Mouse (Mus musculus) heart, embryonic 16.5 days (tissue): ENCODE results near the gene Piezo1. TPM values are rescaled to one million over a fixed set of nuclear protein-coding genes. Genes with fewer than 3 reads are reported as not detected.
A peak's percentile ranks its signal among the peaks of the same experiment; 100 is the strongest.

Source experiments
- ATAC-seq: fragments of 200-750 bp; cut with Nextera tagmentation; replicated peaks from 2 replicates; pipeline ENCODE4 v1.8.0; 2017; ENCODE audit warnings: moderate number of reproducible peaks; ENCODE audit not compliant: insufficient read depth, low FRiP score; ENCODE audit errors: extremely low read depth
- H3K27ac ChIP-seq: fragments of 300-500 bp; sonication (generic); 2 replicates; pipeline ENCODE4 v1.5.1; 2014; ENCODE audit warnings: mild to moderate bottlenecking, low read length, control low read depth, moderate library complexity
- H3K27me3 ChIP-seq: fragments of 300-500 bp; sonication (generic); 2 replicates; pipeline ENCODE4 v1.6.1; 2014; ENCODE audit warnings: low read length, mixed read lengths; ENCODE audit not compliant: control insufficient read depth, insufficient read depth
- H3K36me3 ChIP-seq: fragments of 300-500 bp; sonication (generic); 2 replicates; pipeline ENCODE4 v1.6.1; 2014; ENCODE audit not compliant: control insufficient read depth, insufficient read depth
- H3K4me1 ChIP-seq: fragments of 300-500 bp; sonication (generic); 2 replicates; pipeline ENCODE4 v1.6.1; 2014; ENCODE audit warnings: low read length, mixed read lengths; ENCODE audit not compliant: control insufficient read depth, insufficient read depth
- H3K4me2 ChIP-seq: fragments of 300-500 bp; sonication (generic); 2 replicates; pipeline ENCODE4 v1.6.1; 2014; ENCODE audit warnings: low read depth, mild to moderate bottlenecking, control low read depth, low read length
- H3K4me3 ChIP-seq: fragments of 300-500 bp; sonication (generic); 2 replicates; pipeline ENCODE4 v1.5.1; 2014; ENCODE audit warnings: mild to moderate bottlenecking, control low read depth, low read length
- H3K9ac ChIP-seq: fragments of 300-500 bp; sonication (generic); 2 replicates; pipeline ENCODE4 v1.6.1; 2014; ENCODE audit warnings: low read length, control low read depth
- H3K9me3 ChIP-seq: fragments of 300-500 bp; sonication (generic); replicated peaks from 2 replicates; pipeline ENCODE4 v1.6.1; 2016; ENCODE audit warnings: low read length; ENCODE audit not compliant: control insufficient read depth
- WGBS: fragments of 180-500 bp; shearing (Covaris S2); extraction: QIAGEN DNeasy Blood & Tissue Kit; methylation state at CpG from one replicate; pipeline ENCODE4 v1.1.7; 2014; 5-methylcytosine and 5-hydroxymethylcytosine counted together
- polyA plus RNA-seq: library from polyadenylated mRNA; unstranded; fragments of >200 nt; fragmentation: Nextera tagmentation; extraction: Ambion mirVana; gene quantifications from 2 replicates; pipeline ENCODE4 v1.2.1, GENCODE M21; 2015

Gene Piezo1
- polyA plus RNA-seq, 1 experiment from 2014 or later, result 13.5 TPM

- Histone ChIP-seq H3K4me2 (peak overlapping the region; percentile 48), H3K9me3 (no peaks in the 10 kb centered on the region), H3K9ac (peak overlapping the region; percentile 59), H3K4me1 (peaks cover 52% of the 10 kb centered on the region), H3K4me3 (peak overlapping the region; percentile 15; the same call in 1 of the 2 replicates), H3K27me3 (no peaks in the 10 kb centered on the region), H3K36me3 (no peaks in the 10 kb centered on the region), H3K27ac (peak overlapping the region; percentile 77)
- ATAC-seq, result no peak
- 20% methylated on average over 23 of the region's 23 CpGs for WGBS
Observed at GRCm38 (mm10) chr8:122523652-122524360, 27.3 kb downstream of the Piezo1 start.

DNA sequence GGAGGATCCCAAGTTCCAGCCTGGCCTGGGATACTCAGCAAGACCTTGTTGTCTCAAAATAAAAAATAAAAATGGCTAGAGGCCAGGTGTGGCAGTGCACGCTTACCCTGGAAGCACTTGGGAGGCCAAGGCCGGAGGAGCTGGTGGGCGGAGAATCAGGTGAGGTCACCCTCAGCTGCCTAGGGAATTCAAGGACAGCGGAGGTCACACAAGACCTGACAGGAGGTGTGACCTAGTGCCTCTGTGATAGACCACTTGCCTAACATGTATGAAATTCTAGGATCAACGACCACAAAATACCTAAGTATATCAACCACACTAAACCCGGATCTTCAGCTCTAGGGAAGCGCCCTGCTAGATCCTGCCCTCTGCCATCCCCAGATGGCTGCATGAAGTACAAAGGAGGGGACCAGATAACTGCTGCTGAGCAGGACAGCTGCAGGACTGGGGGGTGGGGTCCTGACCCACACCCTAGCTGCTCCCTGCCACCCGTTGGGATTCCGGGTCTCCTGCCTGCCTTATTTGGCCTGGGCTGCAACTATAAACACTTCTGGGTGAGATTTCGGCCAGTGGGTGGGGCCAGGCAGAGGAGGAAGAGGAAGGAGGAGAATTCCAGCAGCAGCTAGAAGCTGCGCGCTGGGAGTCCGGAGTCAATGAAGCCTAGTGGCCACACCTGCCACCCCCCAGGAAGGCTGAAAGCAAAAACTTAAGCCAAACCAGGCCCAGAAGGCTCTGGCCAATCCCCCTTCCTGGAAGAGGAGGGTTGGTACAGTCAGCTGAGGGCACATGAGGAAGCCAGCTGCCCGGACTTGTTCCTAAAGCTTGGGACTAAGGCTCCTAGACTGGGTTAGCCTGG lies 28.1 kb downstream of the Piezo1 start:
- peak; percentile 38 for ATAC-seq
- peaks cover 56% of the 10 kb centered on the region for H3K4me1 ChIP-seq
- no peaks in the 10 kb centered on the region for H3K27me3 ChIP-seq
- H3K9ac ChIP-seq, result peak overlapping the region; percentile 59
- H3K36me3 ChIP-seq, result no peaks in the 10 kb centered on the region
- H3K9me3 ChIP-seq, result no peaks in the 10 kb centered on the region
- WGBS, result 38% methylated on average over 14 of the region's 14 CpGs
- H3K4me3 ChIP-seq, result peak overlapping the region; percentile 15
- peak overlapping the region; percentile 77 for H3K27ac ChIP-seq
- H3K4me2 ChIP-seq, result peak overlapping the region; percentile 48

GRCm38 (mm10) chr8:122520611-122521010 lies 30.5 kb downstream of the Piezo1 start:
- Histone ChIP-seq H3K36me3 (no peaks in the 10 kb centered on the region), H3K27me3 (no peaks in the 10 kb centered on the region), H3K4me1 (peaks cover 49% of the 10 kb centered on the region), H3K9ac (no peak overlapping the region), H3K4me3 (no peak overlapping the region), H3K4me2 (no peak overlapping the region), H3K27ac (peak overlapping the region; percentile 74), H3K9me3 (no peaks in the 10 kb centered on the region)
- WGBS, result 58% methylated on average over 11 of the region's 11 CpGs
- ATAC-seq, result no peak

GRCm38 (mm10) chr8:122517541-122518190 lies 33.5 kb downstream of the Piezo1 start:
- H3K4me1 ChIP-seq, result peaks cover 21% of the 10 kb centered on the region
- H3K27ac ChIP-seq, result peak overlapping the region; percentile 78
- peak overlapping the region; percentile 47 for H3K9ac ChIP-seq
- H3K4me2 ChIP-seq, result peak overlapping the region; percentile 16
- 19% methylated on average over 6 of the region's 6 CpGs for WGBS
- H3K27me3 ChIP-seq, result no peaks in the 10 kb centered on the region
- H3K4me3 ChIP-seq, result no peak overlapping the region
- no peaks in the 10 kb centered on the region for H3K9me3 ChIP-seq
- no peaks in the 10 kb centered on the region; the same call in 1 of the 2 replicates for H3K36me3 ChIP-seq
- peak; percentile 73 for ATAC-seq

DNA sequence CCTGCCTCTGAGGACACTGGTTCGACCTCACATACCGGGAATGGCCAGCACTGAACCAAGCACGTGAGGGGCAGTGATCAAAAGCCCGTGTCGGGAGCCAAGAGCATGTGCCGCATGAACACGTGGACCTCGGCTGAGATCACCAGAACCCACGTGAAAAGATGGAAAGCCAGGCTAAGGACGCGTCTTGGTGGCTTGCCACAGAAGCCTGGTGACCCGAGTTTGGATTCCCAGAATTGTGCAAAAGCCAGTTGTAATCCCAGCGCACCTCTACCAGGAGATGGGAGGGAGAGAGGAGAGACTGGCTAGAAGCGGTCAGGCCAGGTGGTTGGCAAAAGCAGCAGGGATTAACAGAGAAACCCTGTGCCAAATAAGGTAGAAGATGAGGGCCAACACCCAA lies 35.4 kb downstream of the Piezo1 start:
- 84% methylated on average over 14 of the region's 14 CpGs for WGBS
- Histone ChIP-seq H3K4me1 (peaks cover 32% of the 10 kb centered on the region), H3K27ac (no peak overlapping the region)

GRCm38 (mm10) chr8:122512392-122512791 lies 38.7 kb downstream of the Piezo1 start:
- Histone ChIP-seq H3K36me3 (no peaks in the 10 kb centered on the region; the same call in 1 of the 2 replicates), H3K9ac (peak overlapping the region; percentile 18; the same call in 1 of the 2 replicates), H3K4me1 (peaks cover 20% of the 10 kb centered on the region), H3K9me3 (no peaks in the 10 kb centered on the region), H3K4me2 (no peak overlapping the region), H3K27me3 (no peaks in the 10 kb centered on the region), H3K4me3 (no peak overlapping the region), H3K27ac (peak overlapping the region; percentile 70)
- WGBS, result 49% methylated on average over 7 of the region's 7 CpGs
- no peak for ATAC-seq

More for the DNA sequence above, 35.4 kb downstream of the Piezo1 start:
- no peak for ATAC-seq
- H3K27me3 ChIP-seq, result no peaks in the 10 kb centered on the region
- no peak overlapping the region for H3K4me3 ChIP-seq
- no peaks in the 10 kb centered on the region; the same call in 1 of the 2 replicates for H3K36me3 ChIP-seq
- H3K9me3 ChIP-seq, result no peaks in the 10 kb centered on the region
- H3K4me2 ChIP-seq, result no peak overlapping the region
- no peak overlapping the region for H3K9ac ChIP-seq

DNA sequence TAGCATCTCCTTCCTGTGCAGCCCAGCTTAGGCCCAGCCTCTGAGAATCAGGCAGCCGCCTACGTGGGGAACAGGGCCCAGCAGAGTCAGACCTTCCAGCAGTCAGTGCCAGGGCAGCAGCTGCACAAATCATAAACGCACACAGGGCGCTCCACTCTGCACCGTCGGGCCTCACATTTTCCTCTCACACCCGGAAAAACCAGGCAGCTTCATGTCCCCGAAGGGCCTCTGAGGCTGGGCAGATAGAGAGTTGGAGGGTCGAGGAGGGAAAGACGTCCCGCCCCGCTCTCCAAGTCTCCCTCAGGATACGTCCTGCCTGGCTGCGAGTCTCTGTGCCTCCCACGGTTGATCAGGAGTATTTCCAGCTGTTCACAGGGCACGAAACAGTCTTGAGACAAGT lies 39.6 kb downstream of the Piezo1 start:
- H3K9me3 ChIP-seq, result no peaks in the 10 kb centered on the region
- no peaks in the 10 kb centered on the region for H3K27me3 ChIP-seq
- WGBS, result 52% methylated on average over 16 of the region's 16 CpGs
- 0 out of 2 replicates have a peak overlapping the region, but pooled peaks have one; percentile 17 for H3K9ac ChIP-seq
- no peak overlapping the region for H3K4me2 ChIP-seq
- no peaks in the 10 kb centered on the region; the same call in 1 of the 2 replicates for H3K36me3 ChIP-seq
- peaks cover 14% of the 10 kb centered on the region for H3K4me1 ChIP-seq
- no peak overlapping the region for H3K4me3 ChIP-seq
- ATAC-seq, result peak; percentile 53
- peak overlapping the region; percentile 70 for H3K27ac ChIP-seq

DNA sequence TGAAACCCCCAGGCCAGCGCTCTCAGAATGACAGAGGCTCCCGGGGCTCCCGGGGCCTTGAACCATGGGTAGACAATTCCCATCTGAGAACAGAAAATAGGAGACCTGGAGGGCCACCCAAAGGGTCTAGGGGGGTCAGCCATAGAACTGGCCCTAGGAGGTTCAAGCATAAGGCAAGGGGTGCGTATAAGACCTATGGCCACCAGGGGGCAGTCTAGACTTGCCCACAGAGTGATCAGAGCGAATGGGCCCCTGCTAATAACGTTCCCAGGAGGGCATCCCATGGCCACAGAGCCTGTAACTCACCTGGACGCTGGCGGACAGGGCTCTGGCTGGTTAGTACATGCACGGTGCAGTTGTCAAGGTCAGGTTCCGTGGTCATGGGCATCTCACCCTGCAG lies 50.3 kb downstream of the Piezo1 start:
- WGBS, result 30% methylated on average over 10 of the region's 10 CpGs

More for the DNA sequence above, 50.3 kb downstream of the Piezo1 start:
- Histone ChIP-seq H3K4me3 (no peak overlapping the region), H3K4me1 (no peaks in the 10 kb centered on the region), H3K27me3 (no peaks in the 10 kb centered on the region), H3K9ac (no peak overlapping the region), H3K4me2 (no peak overlapping the region), H3K36me3 (peaks cover 13% of the 10 kb centered on the region), H3K9me3 (no peaks in the 10 kb centered on the region), H3K27ac (no peak overlapping the region)
- no peak for ATAC-seq
